Mouse (Mus musculus): ENCODE results near the gene Ubald1. TPM values are rescaled to one million over a fixed set of nuclear protein-coding genes. Genes with fewer than 3 reads are reported as not detected.

The Ubald1 gene
- polyA plus RNA-seq, 1 experiment from 2014 or later: 65.0 TPM

GRCm38 (mm10) chr16:4892171-4892570, 12.1 kb upstream of the Ubald1 start:
- WGBS: 91% methylated on average over 6 of the region's 6 CpGs
- Histone ChIP-seq H3K9me3 (ENCODE audit: control insufficient read depth, low read length) (no peaks in the 10 kb centered on the region), H3K27ac (ENCODE audit: low read depth, low read length) (no peak overlapping the region), H3K36me3 (ENCODE audit: control insufficient read depth, insufficient read depth, low read length) (no peaks in the 10 kb centered on the region), H3K4me3 (ENCODE audit: low read depth, low read length) (no peak overlapping the region), H3K9ac (replicated peaks; ENCODE audit: low read depth, low read length) (no peak overlapping the region), H3K4me1 (ENCODE audit: control insufficient read depth, insufficient read depth, low read length) (peaks cover 19% of the 10 kb centered on the region), H3K4me2 (ENCODE audit: low read depth, low read length) (no peak overlapping the region), H3K27me3 (ENCODE audit: control insufficient read depth, insufficient read depth, low read length) (no peaks in the 10 kb centered on the region)
- no peak for ATAC-seq (ENCODE audit: low read depth)

- Histone ChIP-seq H3K4me2 (ENCODE audit: low read depth, low read length) (no peak overlapping the region), H3K36me3 (ENCODE audit: control insufficient read depth, insufficient read depth, low read length) (no peaks in the 10 kb centered on the region), H3K27me3 (ENCODE audit: control insufficient read depth, insufficient read depth, low read length) (no peaks in the 10 kb centered on the region), H3K4me1 (ENCODE audit: control insufficient read depth, insufficient read depth, low read length) (peaks cover 25% of the 10 kb centered on the region), H3K4me3 (ENCODE audit: low read depth, low read length) (no peak overlapping the region), H3K27ac (ENCODE audit: low read depth, low read length) (no peak overlapping the region), H3K9me3 (ENCODE audit: control insufficient read depth, low read length) (no peaks in the 10 kb centered on the region), H3K9ac (replicated peaks; ENCODE audit: low read depth, low read length) (no peak overlapping the region)
- ATAC-seq (ENCODE audit: low read depth): no peak
- 74% methylated on average over 4 of the region's 4 CpGs for WGBS
Measured at GRCm38 (mm10) chr16:4890201-4890709, 10.1 kb upstream of the Ubald1 start.

DNA sequence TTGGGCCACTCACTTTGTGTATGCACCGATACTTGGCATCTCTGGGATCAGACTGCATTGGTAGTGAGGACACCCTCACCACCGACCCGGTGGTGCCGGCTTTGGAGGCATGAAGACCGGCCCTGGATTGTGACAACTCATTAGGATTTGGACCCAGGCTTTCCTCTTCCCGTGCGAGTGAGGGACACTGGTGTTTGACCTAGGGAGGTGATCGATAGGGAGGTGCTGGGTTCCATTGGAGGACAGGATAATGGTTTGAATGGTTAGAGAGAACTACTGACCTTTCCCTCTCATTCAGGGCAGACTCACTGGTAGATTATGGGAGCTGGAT, 6.5 kb upstream of the Ubald1 start:
- Histone ChIP-seq H3K9me3 (ENCODE audit: control insufficient read depth, low read length) (no peaks in the 10 kb centered on the region), H3K27me3 (ENCODE audit: control insufficient read depth, insufficient read depth, low read length) (no peaks in the 10 kb centered on the region), H3K36me3 (ENCODE audit: control insufficient read depth, insufficient read depth, low read length) (no peaks in the 10 kb centered on the region), H3K9ac (replicated peaks; ENCODE audit: low read depth, low read length) (peak overlapping the region; percentile 80), H3K27ac (ENCODE audit: low read depth, low read length) (peak overlapping the region; percentile 55), H3K4me3 (ENCODE audit: low read depth, low read length) (peak overlapping the region; percentile 96), H3K4me2 (ENCODE audit: low read depth, low read length) (peak overlapping the region; percentile 77), H3K4me1 (ENCODE audit: control insufficient read depth, insufficient read depth, low read length) (peaks cover 29% of the 10 kb centered on the region)
- ATAC-seq (ENCODE audit: low read depth): no peak
- 3% methylated on average over 8 of the region's 8 CpGs for WGBS

GRCm38 (mm10) chr16:4885760-4886689, 5.9 kb upstream of the Ubald1 start, which contains the start of gene Mgrn1:
Gene Mgrn1, plus strand, starts transcription at chr16:4886249.
- peak within 1 kb of the TSS; percentile 55 for H3K27ac ChIP-seq (ENCODE audit: low read depth, low read length)
- no peaks in the 10 kb centered on the region for H3K36me3 ChIP-seq (ENCODE audit: control insufficient read depth, insufficient read depth, low read length)
- H3K27me3 ChIP-seq (ENCODE audit: control insufficient read depth, insufficient read depth, low read length): no peaks in the 10 kb centered on the region
- peak; percentile 87 for ATAC-seq (ENCODE audit: low read depth)
- H3K4me2 ChIP-seq (ENCODE audit: low read depth, low read length): peak within 1 kb of the TSS; percentile 77
- H3K4me3 ChIP-seq (ENCODE audit: low read depth, low read length): peak within 1 kb of the TSS; percentile 96
- peak within 1 kb of the TSS; percentile 80 for H3K9ac ChIP-seq (replicated peaks; ENCODE audit: low read depth, low read length)
- peaks cover 31% of the 10 kb centered on the region for H3K4me1 ChIP-seq (ENCODE audit: control insufficient read depth, insufficient read depth, low read length)
- H3K9me3 ChIP-seq (ENCODE audit: control insufficient read depth, low read length): no peaks in the 10 kb centered on the region
- under 1% methylated on average over 68 of the region's 74 CpGs for WGBS

DNA sequence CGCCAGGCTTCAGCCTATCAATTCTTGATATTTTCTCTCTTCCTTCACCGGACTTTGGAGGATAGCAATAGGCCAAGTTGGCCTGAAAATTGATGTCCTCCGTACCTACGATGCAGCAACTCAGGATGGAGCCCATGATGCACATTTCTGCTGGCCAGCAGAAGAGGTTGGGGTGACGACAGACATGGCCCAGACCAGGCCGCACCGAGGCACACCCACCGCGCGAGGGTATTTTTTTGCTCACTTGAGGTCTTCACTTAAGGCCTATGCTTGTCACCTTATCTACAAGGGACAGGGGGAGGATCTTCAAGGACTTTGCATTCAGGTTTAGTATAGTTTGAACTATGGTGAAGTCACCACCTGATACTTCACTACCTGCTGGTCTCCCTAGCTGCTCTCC, 4.8 kb upstream of the Ubald1 start:
- Histone ChIP-seq H3K36me3 (ENCODE audit: control insufficient read depth, insufficient read depth, low read length) (no peaks in the 10 kb centered on the region), H3K27ac (ENCODE audit: low read depth, low read length) (no peak overlapping the region; the same call in 1 of the 2 replicates), H3K9ac (replicated peaks; ENCODE audit: low read depth, low read length) (no peak overlapping the region), H3K4me2 (ENCODE audit: low read depth, low read length) (peak overlapping the region; percentile 77; the same call in 1 of the 2 replicates), H3K27me3 (ENCODE audit: control insufficient read depth, insufficient read depth, low read length) (no peaks in the 10 kb centered on the region), H3K9me3 (ENCODE audit: control insufficient read depth, low read length) (no peaks in the 10 kb centered on the region), H3K4me3 (ENCODE audit: low read depth, low read length) (no peak overlapping the region), H3K4me1 (ENCODE audit: control insufficient read depth, insufficient read depth, low read length) (peaks cover 31% of the 10 kb centered on the region)
- no peak for ATAC-seq (ENCODE audit: low read depth)
- WGBS: 92% methylated on average over 10 of the region's 10 CpGs

DNA sequence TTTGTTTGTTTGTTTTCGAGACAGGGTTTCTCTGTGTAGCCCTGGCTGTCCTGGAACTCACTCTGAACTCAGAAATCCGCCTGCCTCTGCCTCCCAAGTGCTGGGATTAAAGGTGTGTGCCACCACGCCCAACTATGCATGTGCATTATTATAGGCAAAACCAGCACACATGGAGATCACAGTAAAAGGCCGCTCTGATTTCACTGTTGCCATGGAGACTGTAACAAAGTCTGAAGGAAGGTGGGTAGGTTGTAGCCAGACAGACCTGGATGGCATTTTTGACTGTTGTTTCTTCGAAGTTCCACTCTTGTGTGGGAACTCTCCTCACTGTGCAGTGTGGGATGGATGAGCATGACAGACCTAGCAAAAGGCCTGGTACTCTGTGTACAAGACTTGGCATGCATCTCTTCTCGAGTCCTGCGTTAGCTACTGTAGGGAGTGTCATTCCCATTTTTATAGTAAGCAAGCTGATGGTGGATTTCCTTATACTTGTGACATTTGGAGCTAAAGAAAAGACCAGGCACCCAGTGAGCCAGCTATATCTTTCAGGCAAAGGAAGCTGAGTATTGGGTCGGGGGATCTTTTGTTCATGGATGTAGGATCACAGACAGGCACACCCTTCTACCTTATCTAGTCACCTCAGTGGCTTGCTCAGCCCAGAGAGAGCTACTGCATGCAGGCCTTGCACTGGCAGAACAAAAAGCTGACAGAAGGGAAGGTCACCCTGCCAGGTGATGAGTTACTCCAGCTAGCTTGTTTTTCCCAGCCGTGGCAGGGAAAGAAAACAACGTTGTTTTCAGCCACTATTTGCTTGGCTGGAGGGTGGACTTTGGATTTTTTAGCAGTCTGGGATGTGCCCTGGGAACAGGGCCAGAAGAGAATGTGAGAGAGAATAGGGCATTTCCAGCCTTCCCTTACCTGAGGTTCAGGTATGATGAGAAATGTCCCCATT, 1.6 kb upstream of the Ubald1 start:
- Histone ChIP-seq H3K27me3 (ENCODE audit: control insufficient read depth, insufficient read depth, low read length) (no peaks in the 10 kb centered on the region), H3K4me2 (ENCODE audit: low read depth, low read length) (peak overlapping the region; percentile 97), H3K36me3 (ENCODE audit: control insufficient read depth, insufficient read depth, low read length) (0 out of 2 replicates have a peak, but pooled peaks cover 1% of the 10 kb centered on the region), H3K9me3 (ENCODE audit: control insufficient read depth, low read length) (no peaks in the 10 kb centered on the region), H3K27ac (ENCODE audit: low read depth, low read length) (peak overlapping the region; percentile 99; the same call in 1 of the 2 replicates), H3K4me3 (ENCODE audit: low read depth, low read length) (peak overlapping the region; percentile 75), H3K4me1 (ENCODE audit: control insufficient read depth, insufficient read depth, low read length) (peaks cover 20% of the 10 kb centered on the region), H3K9ac (replicated peaks; ENCODE audit: low read depth, low read length) (peak overlapping the region; percentile 90)
- no peak for ATAC-seq (ENCODE audit: low read depth)
- 77% methylated on average over 10 of the region's 10 CpGs for WGBS

- Histone ChIP-seq H3K9me3 (ENCODE audit: control insufficient read depth, low read length) (no peaks in the 10 kb centered on the region), H3K4me3 (ENCODE audit: low read depth, low read length) (peak overlapping the region; percentile 75), H3K4me1 (ENCODE audit: control insufficient read depth, insufficient read depth, low read length) (peaks cover 28% of the 10 kb centered on the region), H3K36me3 (ENCODE audit: control insufficient read depth, insufficient read depth, low read length) (peaks cover 7% of the 10 kb centered on the region; the same call in 1 of the 2 replicates), H3K9ac (replicated peaks; ENCODE audit: low read depth, low read length) (peak overlapping the region; percentile 76), H3K27me3 (ENCODE audit: control insufficient read depth, insufficient read depth, low read length) (no peaks in the 10 kb centered on the region), H3K4me2 (ENCODE audit: low read depth, low read length) (peak overlapping the region; percentile 81), H3K27ac (ENCODE audit: low read depth, low read length) (peak overlapping the region; percentile 99)
- peak; percentile 78 for ATAC-seq (ENCODE audit: low read depth)
- under 1% methylated on average over 40 of the region's 40 CpGs for WGBS
Measured at GRCm38 (mm10) chr16:4879708-4880124, 399 bp downstream of the Ubald1 start.

DNA sequence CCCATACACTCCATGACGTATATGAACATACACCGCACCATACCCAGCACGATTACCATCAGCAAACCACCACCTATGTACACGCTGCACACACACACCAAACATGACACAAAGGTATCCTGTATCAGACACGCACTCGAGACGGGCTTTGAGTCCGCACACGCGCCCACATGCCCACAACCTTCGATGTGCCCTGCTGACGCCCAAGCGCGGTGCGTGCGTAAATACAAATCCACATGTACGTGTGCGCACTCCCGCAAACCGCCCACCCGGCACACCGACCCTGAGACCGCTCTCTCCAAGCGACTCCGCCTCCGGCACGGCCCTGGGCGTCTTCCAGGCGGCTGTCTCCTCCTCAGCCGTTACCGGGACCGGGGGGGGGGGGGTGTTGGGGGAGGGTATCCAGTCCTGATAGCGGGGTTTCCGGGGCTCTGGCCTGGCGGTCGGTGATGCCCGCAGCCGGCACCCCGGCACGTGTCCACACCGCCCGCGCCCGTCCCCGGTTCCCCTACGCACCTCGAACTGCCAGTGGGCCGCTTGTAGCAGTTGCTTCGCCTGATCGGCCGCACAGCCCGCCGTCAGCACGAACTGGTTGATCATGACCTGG, 911 bp downstream of the Ubald1 start:
- H3K9ac ChIP-seq (replicated peaks; ENCODE audit: low read depth, low read length): peak overlapping the region; percentile 76
- peak overlapping the region; percentile 81 for H3K4me2 ChIP-seq (ENCODE audit: low read depth, low read length)
- under 1% methylated on average over 43 of the region's 54 CpGs for WGBS
- H3K27ac ChIP-seq (ENCODE audit: low read depth, low read length): peak overlapping the region; percentile 99
- peaks cover 28% of the 10 kb centered on the region for H3K4me1 ChIP-seq (ENCODE audit: control insufficient read depth, insufficient read depth, low read length)
- ATAC-seq (ENCODE audit: low read depth): peak; percentile 38
- H3K4me3 ChIP-seq (ENCODE audit: low read depth, low read length): peak overlapping the region; percentile 75
- H3K27me3 ChIP-seq (ENCODE audit: control insufficient read depth, insufficient read depth, low read length): no peaks in the 10 kb centered on the region
- H3K36me3 ChIP-seq (ENCODE audit: control insufficient read depth, insufficient read depth, low read length): peaks cover 11% of the 10 kb centered on the region; the same call in 1 of the 2 replicates
- H3K9me3 ChIP-seq (ENCODE audit: control insufficient read depth, low read length): no peaks in the 10 kb centered on the region

Data from neural tube, embryonic 14.5 days (tissue).